Mouse (Mus musculus): ENCODE results near the gene Cd82.

- TF ChIP-seq CTCF (IDR thresholded peaks at IDR 0.05; ENCODE audit: borderline replicate concordance, extremely low read depth, insufficient read depth, insufficient read length) (no peak), POLR2A (IDR thresholded peaks at IDR 0.05; ENCODE audit: borderline replicate concordance, extremely low read depth, insufficient read depth, insufficient read length, poor library complexity, severe bottlenecking) (no peak)
These were observed 45.8 kb downstream of the Cd82 start for GRCm38 (mm10) chr2:93416874-93417709.

Measured in brain, embryonic 14.5 days (tissue).